Mouse (Mus musculus) naive thymus-derived CD4-positive, alpha-beta T cell, adult 2 months (primary cell): Measurements from ENCODE around the gene Gpcpd1.

Experiments used
- DNase-seq: peaks from one replicate; pipeline ENCODE4 v3.0.0-alpha.2; 2011; ENCODE audit warnings: low read depth

The Gpcpd1 gene

DNA sequence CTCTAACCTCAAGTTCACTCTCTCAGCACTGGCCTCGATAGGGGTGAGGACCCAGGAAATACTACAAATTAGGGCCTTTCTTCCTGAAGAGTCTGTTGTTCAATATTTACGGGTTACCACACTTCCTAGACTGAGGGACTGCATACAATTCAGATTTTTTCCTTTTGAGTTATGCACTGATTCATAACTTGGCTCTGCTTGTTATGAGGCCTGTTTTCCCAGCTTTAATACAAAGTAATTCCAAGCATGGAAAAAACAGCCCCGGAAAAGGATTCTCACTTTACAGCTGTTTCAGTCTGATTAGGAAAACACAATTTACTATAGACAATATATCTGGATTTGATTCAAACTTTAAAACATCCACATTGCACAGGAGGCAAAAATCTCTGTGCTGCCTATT is 1.5 kb downstream of the Gpcpd1 start:
- no peak for DNase-seq

DNA sequence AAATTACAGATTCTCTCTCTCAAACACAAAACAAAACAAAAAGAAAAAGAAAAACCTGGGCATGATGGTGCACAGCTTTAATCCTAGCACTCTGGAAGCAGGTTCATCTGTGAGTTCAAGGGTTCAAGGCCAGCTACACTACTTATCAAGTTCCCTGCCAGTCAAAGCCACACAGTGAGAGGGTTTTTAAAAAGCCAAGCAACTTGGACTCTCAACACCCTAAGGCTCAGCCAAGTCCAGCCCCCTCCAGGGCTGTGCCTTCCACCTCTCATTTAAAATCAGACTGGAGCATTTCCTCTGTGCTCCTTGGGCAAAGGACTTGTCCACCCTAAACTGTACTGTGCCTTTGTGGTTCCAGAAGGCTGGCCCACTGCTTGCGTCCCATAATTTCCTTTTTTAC is 3.3 kb downstream of the Gpcpd1 start:
- no peak for DNase-seq

- no peak for DNase-seq
These were observed 4.4 kb downstream of the Gpcpd1 start for GRCm38 (mm10) chr2:132583126-132583525.

DNA sequence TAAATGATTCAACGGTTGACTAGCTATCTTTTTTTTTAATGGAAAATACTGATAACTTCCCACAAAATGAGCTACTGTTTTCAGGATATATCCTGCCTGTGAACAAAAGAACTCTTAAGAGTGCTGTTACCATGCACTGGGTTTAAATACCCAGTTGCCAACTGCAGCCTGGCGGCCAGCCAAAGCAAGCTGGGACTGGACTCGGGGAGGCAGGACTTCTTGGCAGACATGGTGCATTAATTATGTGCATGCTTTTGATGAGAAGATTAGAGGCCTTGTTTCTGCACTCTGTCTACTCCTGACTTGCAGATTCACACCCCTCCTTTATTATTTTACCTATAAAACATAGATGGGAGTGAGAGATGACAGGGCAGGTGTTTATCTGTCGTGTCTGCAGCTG is 5.3 kb downstream of the Gpcpd1 start:
- DNase-seq, result no peak

GRCm38 (mm10) chr2:132579689-132580088 is 7.8 kb downstream of the Gpcpd1 start:
- DNase-seq, result no peak

DNA sequence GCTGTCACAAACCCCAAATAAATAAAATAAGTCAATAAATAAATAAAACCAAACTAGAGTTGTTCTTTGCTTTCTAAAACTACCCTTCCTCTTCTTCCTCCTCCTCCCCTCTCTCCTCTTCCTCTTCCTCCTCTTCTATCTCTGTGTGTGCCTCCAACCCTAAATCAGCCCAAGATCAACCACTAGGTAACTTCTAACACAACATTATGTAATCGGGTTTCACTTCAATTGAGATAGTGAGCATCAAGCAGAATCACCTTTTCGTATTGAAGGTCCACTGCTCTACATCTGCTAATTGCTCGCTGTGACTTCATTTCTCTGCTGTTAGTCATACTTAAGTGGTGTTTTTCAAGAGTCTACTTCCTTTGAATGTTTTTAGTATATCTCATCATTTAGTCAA is 8.8 kb downstream of the Gpcpd1 start:
- peak; percentile 65 for DNase-seq

GRCm38 (mm10) chr2:132578059-132578458 is 9.5 kb downstream of the Gpcpd1 start:
- peak; percentile 96 for DNase-seq

DNA sequence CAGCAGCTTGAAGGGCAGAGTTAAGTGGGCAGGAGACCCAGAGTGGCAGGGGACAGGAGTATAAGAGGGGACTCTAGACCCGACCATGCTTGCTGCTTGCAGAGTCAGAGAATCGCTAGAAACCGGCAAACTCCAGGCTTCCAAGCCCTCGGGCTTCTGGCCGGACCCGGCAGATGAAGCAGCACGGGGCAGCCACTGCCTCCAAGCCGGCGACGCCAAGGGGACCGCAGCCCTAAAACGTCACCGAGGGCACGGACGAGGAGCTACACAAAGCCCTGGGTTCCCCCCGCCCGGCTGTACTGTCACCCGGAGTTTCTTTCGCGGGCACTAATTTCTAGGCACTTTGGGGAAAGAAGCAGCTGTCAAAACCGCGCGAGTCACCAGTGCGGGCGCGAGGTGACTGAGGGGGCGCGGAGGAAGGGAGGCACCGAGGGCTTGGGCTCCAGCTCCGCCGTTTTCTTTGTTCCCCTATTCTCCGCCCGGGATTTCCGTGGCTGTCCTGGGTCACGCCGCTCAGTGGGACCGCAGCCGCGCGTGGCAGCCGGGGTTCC is 10.0 kb downstream of the Gpcpd1 start:
- DNase-seq, result no peak

- DNase-seq, result no peak
These were observed 10.9 kb downstream of the Gpcpd1 start for GRCm38 (mm10) chr2:132576522-132577135.

DNA sequence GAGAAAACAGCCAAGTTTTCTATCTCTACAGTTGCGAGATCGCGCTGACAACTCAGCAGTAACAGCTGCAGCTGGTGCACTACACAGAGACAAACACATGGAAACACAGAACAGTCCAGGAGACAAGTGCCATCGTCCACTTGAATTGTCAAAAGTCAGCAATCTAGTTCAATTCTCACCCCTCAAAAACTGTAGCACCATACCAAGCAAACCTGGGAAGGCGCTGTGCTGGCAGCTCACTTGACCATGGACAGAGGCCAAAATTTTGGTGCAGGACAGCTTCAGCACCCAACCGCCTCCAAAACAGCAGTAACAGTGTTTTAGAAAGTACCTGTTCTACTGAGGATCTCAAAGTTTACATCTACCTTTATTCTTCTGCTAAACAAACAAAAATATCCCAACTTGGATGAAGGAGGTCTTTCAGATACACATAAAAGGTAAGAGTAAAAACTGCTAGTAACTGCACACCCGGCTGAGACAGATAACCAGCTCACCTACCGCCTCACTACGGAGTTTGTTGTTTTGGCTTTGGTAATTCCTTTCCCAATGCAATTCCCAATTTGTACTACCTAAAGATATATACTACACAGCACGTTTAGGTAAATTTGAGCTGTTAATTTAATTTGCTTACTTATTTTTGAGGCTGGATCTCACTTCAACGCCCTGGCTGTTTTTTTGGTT is 11.6 kb downstream of the Gpcpd1 start:
- DNase-seq, result no peak

GRCm38 (mm10) chr2:132575256-132575655 is 12.3 kb downstream of the Gpcpd1 start:
- DNase-seq, result no peak

- DNase-seq, result no peak
These were observed 14.2 kb downstream of the Gpcpd1 start for GRCm38 (mm10) chr2:132573280-132573679.

DNA sequence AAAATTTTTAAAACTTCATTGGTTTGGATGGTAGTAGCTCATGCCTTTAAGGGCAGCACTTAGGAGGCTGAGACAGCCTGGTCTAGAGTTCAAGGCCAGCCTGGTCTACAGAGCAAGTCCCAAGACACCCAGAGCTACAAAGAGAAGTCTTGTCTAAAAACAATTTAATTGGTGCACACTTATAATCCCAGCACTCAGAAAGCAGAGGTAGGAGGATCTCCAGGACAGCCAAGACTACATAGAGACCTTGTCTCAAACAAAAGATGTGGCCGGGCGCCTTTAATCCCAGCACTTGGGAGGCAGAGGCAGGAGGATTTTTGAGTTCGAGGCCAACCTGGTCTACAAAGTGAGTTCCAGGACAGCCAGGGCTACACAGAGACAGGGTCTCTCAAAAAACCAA is 14.9 kb downstream of the Gpcpd1 start:
- DNase-seq, result no peak

DNA sequence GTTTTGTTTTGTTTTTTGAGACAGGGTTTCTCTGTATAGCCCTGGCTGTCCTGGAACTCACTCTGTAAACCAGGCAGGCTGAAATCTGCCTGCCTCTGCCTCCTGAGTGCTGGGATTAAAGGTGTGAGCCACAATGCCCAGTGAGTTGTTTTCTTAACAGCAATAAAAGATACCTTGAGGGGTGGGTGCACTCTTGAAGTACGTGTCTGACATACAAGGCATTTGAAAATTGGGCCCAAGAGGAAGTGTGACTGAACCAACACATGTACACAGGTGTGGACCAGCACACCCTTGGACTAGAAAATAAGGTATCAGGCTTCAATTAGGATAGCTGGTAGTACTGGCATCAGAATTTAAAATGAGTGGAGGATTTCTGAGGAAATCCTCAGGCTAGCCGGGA is 16.2 kb downstream of the Gpcpd1 start:
- DNase-seq, result no peak

DNA sequence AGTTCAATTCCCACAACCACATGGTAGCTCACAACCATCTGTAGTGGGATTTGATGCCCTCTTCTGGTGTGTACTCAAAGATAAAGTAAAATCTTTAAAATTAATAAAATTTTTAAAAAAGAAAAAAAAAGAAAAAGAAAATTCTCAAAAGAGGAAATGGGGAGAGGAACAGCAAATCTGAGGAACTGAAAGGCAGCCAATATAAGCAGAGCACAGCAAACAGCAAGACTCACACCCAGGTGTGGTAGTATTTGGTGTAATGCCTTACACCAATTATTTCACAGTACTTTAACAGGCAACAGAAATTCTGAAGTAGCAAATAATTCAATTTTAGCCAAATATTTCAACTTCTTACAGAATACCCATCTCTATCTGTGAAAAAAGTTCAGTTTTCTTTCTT is 16.7 kb downstream of the Gpcpd1 start:
- DNase-seq, result no peak

DNA sequence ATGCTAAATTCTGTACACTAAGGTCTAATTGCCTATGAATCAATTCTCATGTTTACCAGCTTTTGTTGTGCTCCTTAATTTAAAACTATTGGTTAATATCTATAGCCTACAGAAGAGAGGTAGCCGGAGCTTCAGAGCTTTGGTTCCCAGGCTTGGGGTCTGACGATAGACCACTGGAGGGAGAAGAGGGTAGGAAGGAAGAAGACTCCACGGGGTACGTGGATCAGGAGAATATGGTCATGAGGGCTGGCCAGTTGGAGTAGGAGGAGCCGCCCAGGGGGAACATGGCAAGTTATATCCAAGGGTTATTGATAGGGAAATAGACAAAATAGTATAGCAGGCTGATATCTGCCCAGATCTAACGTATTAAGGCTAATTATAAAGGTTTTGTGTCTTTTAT is 17.8 kb downstream of the Gpcpd1 start:
- DNase-seq, result no peak

GRCm38 (mm10) chr2:132567414-132567813 is 20.1 kb downstream of the Gpcpd1 start:
- DNase-seq, result no peak

GRCm38 (mm10) chr2:132561860-132562259 is 25.7 kb downstream of the Gpcpd1 start:
- no peak for DNase-seq

GRCm38 (mm10) chr2:132527864-132528263 is 59.7 kb downstream of the Gpcpd1 start:
- no peak for DNase-seq

GRCm38 (mm10) chr2:132526894-132527532 is 60.5 kb downstream of the Gpcpd1 start:
- no peak for DNase-seq

- no peak for DNase-seq
These were observed 61.4 kb downstream of the Gpcpd1 start for GRCm38 (mm10) chr2:132526110-132526509.

- no peak for DNase-seq
These were observed 69.3 kb downstream of the Gpcpd1 start for GRCm38 (mm10) chr2:132518021-132518901.
